Mouse (Mus musculus): Measurements from ENCODE around the gene Dlk2.

- no peak for TF ChIP-seq GATA1 (IDR thresholded peaks at IDR 0.05; ENCODE audit: borderline replicate concordance, low read length)
- TF ChIP-seq FLI1 (IDR thresholded peaks at IDR 0.05; ENCODE audit: low read length), result no peak
These were observed 37.5 kb upstream of the Dlk2 start for GRCm38 (mm10) chr17:46259675-46260074.
